Mouse (Mus musculus): ENCODE results near the gene Lgals12. TPM values are rescaled to one million over a fixed set of nuclear protein-coding genes. Genes with fewer than 3 reads are reported as not detected.

Lgals12 gene
- polyA plus RNA-seq, 1 experiment from 2014 or later: not detected

GRCm38 (mm10) chr19:7569650-7570049 lies 37.3 kb downstream of the Lgals12 start:
- H3K9me3 ChIP-seq: no peaks in the 10 kb centered on the region
- peaks cover 5% of the 10 kb centered on the region; the same call in 1 of the 2 replicates for H3K4me1 ChIP-seq (replicated peaks)
- no peaks in the 10 kb centered on the region for H3K27me3 ChIP-seq (ENCODE audit: insufficient read depth, poor library complexity, severe bottlenecking)
- H3K4me3 ChIP-seq: no peak overlapping the region
- no peak overlapping the region for H3K27ac ChIP-seq
- 91% methylated on average over 5 of the region's 5 CpGs for WGBS
- no peaks in the 10 kb centered on the region for H3K36me3 ChIP-seq
- no peak for DNase-seq (ENCODE audit: low spot score)

- Histone ChIP-seq H3K9me3 (no peaks in the 10 kb centered on the region), H3K27ac (no peak overlapping the region), H3K4me3 (no peak overlapping the region), H3K4me1 (replicated peaks) (peaks cover 5% of the 10 kb centered on the region; the same call in 1 of the 2 replicates), H3K27me3 (ENCODE audit: insufficient read depth, poor library complexity, severe bottlenecking) (no peaks in the 10 kb centered on the region), H3K36me3 (no peaks in the 10 kb centered on the region)
- no peak for DNase-seq (ENCODE audit: low spot score)
- 57% methylated on average over 3 of the region's 3 CpGs for WGBS
These were observed 38.6 kb downstream of the Lgals12 start for GRCm38 (mm10) chr19:7568364-7568763.

GRCm38 (mm10) chr19:7566826-7567225 lies 40.2 kb downstream of the Lgals12 start:
- 66% methylated on average over 3 of the region's 3 CpGs for WGBS
- no peak overlapping the region; the same call in 1 of the 2 replicates for H3K27ac ChIP-seq
- DNase-seq (ENCODE audit: low spot score): no peak

GRCm38 (mm10) chr19:7564457-7564856 lies 42.5 kb downstream of the Lgals12 start:
- 81% methylated on average over 1 of the region's 1 CpGs for WGBS
- DNase-seq (ENCODE audit: low spot score): no peak
- Histone ChIP-seq H3K27me3 (ENCODE audit: insufficient read depth, poor library complexity, severe bottlenecking) (no peaks in the 10 kb centered on the region), H3K4me3 (no peak overlapping the region), H3K27ac (no peak overlapping the region), H3K9me3 (no peaks in the 10 kb centered on the region), H3K36me3 (no peaks in the 10 kb centered on the region), H3K4me1 (replicated peaks) (peaks cover 5% of the 10 kb centered on the region; the same call in 1 of the 2 replicates)

More at GRCm38 (mm10) chr19:7566826-7567225, 40.2 kb downstream of the Lgals12 start:
- no peaks in the 10 kb centered on the region for H3K27me3 ChIP-seq (ENCODE audit: insufficient read depth, poor library complexity, severe bottlenecking)
- no peaks in the 10 kb centered on the region for H3K36me3 ChIP-seq
- no peaks in the 10 kb centered on the region for H3K9me3 ChIP-seq
- peaks cover 5% of the 10 kb centered on the region; the same call in 1 of the 2 replicates for H3K4me1 ChIP-seq (replicated peaks)
- H3K4me3 ChIP-seq: no peak overlapping the region

DNA sequence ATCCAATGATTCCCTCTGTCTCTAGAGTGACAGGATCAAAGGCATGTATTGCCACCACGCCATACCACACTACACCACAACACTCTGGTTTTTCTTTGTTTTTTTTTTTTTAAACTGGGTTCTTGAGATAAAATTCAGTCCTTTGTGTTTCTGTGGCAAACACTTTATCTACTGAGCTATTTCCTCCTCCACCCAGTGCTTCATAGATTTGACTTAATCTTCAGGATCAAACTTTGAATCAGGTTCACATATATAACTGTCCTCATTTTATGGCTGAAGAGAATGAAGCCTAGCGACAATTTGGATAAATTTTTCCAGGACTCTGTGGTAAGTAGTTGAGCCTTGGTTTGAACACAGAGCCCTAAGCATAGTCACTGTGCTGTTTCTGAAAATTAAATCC lies 43.3 kb downstream of the Lgals12 start:
- 90% methylated on average over 2 of the region's 2 CpGs for WGBS
- Histone ChIP-seq H3K9me3 (no peaks in the 10 kb centered on the region), H3K27ac (no peak overlapping the region), H3K27me3 (ENCODE audit: insufficient read depth, poor library complexity, severe bottlenecking) (0 out of 2 replicates have a peak, but pooled peaks cover 1% of the 10 kb centered on the region), H3K4me3 (no peak overlapping the region), H3K36me3 (no peaks in the 10 kb centered on the region), H3K4me1 (replicated peaks) (peaks cover 4% of the 10 kb centered on the region; the same call in 1 of the 2 replicates)
- no peak for DNase-seq (ENCODE audit: low spot score)

GRCm38 (mm10) chr19:7562601-7563129 lies 44.3 kb downstream of the Lgals12 start:
- no peaks in the 10 kb centered on the region for H3K36me3 ChIP-seq
- DNase-seq (ENCODE audit: low spot score): no peak
- no peaks in the 10 kb centered on the region for H3K9me3 ChIP-seq
- peaks cover 11% of the 10 kb centered on the region; the same call in 1 of the 2 replicates for H3K27me3 ChIP-seq (ENCODE audit: insufficient read depth, poor library complexity, severe bottlenecking)
- 81% methylated on average over 10 of the region's 10 CpGs for WGBS
- no peak overlapping the region for H3K4me3 ChIP-seq
- no peak overlapping the region for H3K27ac ChIP-seq
- peaks cover 7% of the 10 kb centered on the region for H3K4me1 ChIP-seq (replicated peaks)

DNA sequence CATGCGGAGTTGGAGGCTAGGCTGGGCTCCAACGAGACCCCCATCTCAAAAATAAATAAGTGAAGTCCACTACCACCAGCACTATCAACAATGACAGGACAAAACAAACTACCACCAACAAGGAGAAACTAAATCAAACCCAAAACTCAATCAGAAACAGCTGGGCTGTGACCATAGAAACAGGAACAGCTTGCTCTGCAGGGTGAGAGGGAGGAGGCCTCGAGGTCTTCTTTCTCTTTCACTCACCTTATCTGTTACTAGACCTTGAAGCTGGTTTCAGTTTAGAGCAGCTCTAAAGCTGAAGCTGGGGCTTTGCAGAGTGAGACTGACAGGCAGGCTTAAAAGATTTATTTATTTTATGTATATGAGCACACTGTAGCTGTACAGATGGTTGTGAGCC lies 45.5 kb downstream of the Lgals12 start:
- Histone ChIP-seq H3K27ac (no peak overlapping the region), H3K36me3 (no peaks in the 10 kb centered on the region), H3K4me1 (replicated peaks) (peaks cover 11% of the 10 kb centered on the region), H3K9me3 (no peaks in the 10 kb centered on the region), H3K4me3 (no peak overlapping the region), H3K27me3 (ENCODE audit: insufficient read depth, poor library complexity, severe bottlenecking) (peaks cover 15% of the 10 kb centered on the region; the same call in 1 of the 2 replicates)
- 61% methylated on average over 3 of the region's 3 CpGs for WGBS
- no peak for DNase-seq (ENCODE audit: low spot score)

DNA sequence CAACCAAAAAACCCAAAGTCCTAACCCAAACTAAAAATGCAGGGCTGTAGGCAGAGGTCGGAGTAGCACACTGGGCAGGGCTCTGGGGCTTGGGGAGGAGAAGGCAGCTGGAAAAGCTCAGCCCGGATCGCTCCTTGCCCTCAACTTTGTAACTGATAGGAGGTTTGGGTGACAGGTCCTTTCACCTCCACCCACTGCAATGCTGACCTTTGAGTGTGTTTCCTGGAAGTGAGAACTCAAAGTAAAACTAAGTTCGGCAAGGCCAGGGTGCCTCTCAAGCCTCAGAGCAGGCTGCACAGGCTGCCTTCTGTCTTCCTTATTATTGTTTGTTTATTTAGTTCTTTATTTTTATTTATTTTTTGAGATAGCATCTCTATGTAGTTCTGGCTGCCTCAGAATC lies 47.0 kb downstream of the Lgals12 start:
- peaks cover 11% of the 10 kb centered on the region for H3K4me1 ChIP-seq (replicated peaks)
- H3K27me3 ChIP-seq (ENCODE audit: insufficient read depth, poor library complexity, severe bottlenecking): peaks cover 15% of the 10 kb centered on the region; the same call in 1 of the 2 replicates
- H3K27ac ChIP-seq: no peak overlapping the region
- H3K9me3 ChIP-seq: no peaks in the 10 kb centered on the region
- H3K36me3 ChIP-seq: no peaks in the 10 kb centered on the region
- no peak overlapping the region for H3K4me3 ChIP-seq
- 56% methylated on average over 4 of the region's 4 CpGs for WGBS
- no peak for DNase-seq (ENCODE audit: low spot score)

- no peak overlapping the region for H3K4me3 ChIP-seq
- no peaks in the 10 kb centered on the region for H3K36me3 ChIP-seq
- DNase-seq (ENCODE audit: low spot score): no peak
- H3K27ac ChIP-seq: no peak overlapping the region
- H3K9me3 ChIP-seq: no peaks in the 10 kb centered on the region
- H3K4me1 ChIP-seq (replicated peaks): peaks cover 11% of the 10 kb centered on the region
- H3K27me3 ChIP-seq (ENCODE audit: insufficient read depth, poor library complexity, severe bottlenecking): peaks cover 15% of the 10 kb centered on the region; the same call in 1 of the 2 replicates
- WGBS: 86% methylated on average over 4 of the region's 4 CpGs
These were observed 48.3 kb downstream of the Lgals12 start for GRCm38 (mm10) chr19:7558675-7559074.

GRCm38 (mm10) chr19:7557844-7558243 lies 49.1 kb downstream of the Lgals12 start:
- 7% methylated on average over 4 of the region's 4 CpGs for WGBS
- Histone ChIP-seq H3K4me3 (peak overlapping the region; percentile 63), H3K27me3 (ENCODE audit: insufficient read depth, poor library complexity, severe bottlenecking) (peaks cover 15% of the 10 kb centered on the region; the same call in 1 of the 2 replicates), H3K36me3 (no peaks in the 10 kb centered on the region), H3K4me1 (replicated peaks) (peaks cover 11% of the 10 kb centered on the region), H3K27ac (peak overlapping the region; percentile 79; the same call in 1 of the 2 replicates), H3K9me3 (no peaks in the 10 kb centered on the region)
- DNase-seq (ENCODE audit: low spot score): no peak

DNA sequence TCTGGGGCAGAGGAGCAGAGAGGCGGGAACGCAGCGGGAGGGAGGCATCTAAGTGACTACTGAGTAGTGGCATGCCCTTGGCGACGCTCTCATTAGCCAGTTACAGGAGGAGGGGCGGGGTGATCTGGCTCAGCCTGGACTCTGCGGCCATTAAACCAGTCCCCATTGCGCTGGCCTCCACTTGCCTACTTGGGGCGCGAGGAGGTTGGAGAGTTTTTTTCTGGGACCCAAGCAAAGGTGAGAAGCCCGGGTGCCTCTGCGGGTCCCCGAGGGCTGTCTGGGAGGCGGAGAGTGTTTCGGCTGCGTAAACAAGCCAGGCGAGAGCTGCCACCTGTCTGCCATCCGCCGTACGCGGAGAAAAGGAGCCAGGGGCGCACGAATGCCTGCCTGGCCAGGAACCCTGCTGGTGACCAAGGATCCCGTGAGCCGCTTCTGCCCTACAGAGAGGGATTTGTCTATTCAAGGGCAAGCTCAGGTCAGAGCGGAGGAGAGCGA lies 49.6 kb downstream of the Lgals12 start, which contains the start of gene Pla2g16:
Gene Pla2g16, plus strand, starts transcription at position 132 of the 495 bp plus-strand sequence.
- peaks cover 15% of the 10 kb centered on the region; the same call in 1 of the 2 replicates for H3K27me3 ChIP-seq (ENCODE audit: insufficient read depth, poor library complexity, severe bottlenecking)
- no peaks in the 10 kb centered on the region for H3K36me3 ChIP-seq
- WGBS: under 1% methylated on average over 27 of the region's 27 CpGs
- no peaks in the 10 kb centered on the region for H3K9me3 ChIP-seq
- peak; percentile 57 for DNase-seq (ENCODE audit: low spot score)
- H3K4me3 ChIP-seq: peak within 1 kb of the TSS; percentile 63
- H3K27ac ChIP-seq: peak within 1 kb of the TSS; percentile 79
- peaks cover 11% of the 10 kb centered on the region for H3K4me1 ChIP-seq (replicated peaks)

DNA sequence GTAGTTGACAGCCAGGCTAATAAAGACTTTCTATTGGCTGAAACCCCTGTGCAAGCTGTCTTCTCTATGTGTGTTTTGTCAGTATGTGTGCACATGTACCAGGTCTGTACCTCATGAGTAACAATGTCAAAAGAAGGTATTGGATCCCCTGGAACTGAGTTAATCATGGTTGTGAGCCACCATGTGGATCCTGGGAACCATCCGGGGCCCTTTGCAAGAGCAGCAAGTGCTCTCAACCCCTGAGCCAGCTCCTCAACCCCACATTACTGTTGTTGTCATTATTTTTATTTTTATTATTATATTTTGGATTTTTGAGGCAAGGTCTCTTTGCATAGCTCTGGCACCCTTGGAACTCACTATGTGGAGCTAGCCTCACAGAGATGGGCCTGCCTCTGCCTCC lies 50.4 kb downstream of the Lgals12 start:
- Histone ChIP-seq H3K27me3 (ENCODE audit: insufficient read depth, poor library complexity, severe bottlenecking) (peaks cover 15% of the 10 kb centered on the region; the same call in 1 of the 2 replicates), H3K9me3 (no peaks in the 10 kb centered on the region), H3K36me3 (no peaks in the 10 kb centered on the region), H3K4me3 (no peak overlapping the region), H3K27ac (no peak overlapping the region), H3K4me1 (replicated peaks) (peaks cover 11% of the 10 kb centered on the region)
- DNase-seq (ENCODE audit: low spot score): no peak
- 91% methylated on average over 1 of the region's 1 CpGs for WGBS

DNA sequence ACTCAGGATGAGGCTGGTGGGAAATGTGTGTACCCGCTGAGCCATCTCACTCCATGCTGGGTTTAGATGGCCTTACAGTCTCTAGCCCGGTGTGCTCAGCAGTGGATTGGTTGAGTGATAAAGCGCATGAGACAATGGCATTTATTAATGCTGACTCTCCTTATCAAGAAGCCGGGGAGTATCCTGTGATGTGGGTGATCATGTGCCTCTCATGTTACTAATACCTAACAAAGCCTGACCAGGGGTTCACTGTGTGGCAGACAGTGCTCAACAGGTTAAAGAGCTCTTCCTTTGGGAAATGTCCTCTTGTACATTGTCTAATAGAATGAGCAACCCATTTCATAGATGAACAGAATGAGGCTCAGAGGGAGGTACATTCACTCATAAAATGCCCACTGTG lies 52.1 kb downstream of the Lgals12 start:
- Histone ChIP-seq H3K9me3 (no peaks in the 10 kb centered on the region), H3K27ac (no peak overlapping the region), H3K27me3 (ENCODE audit: insufficient read depth, poor library complexity, severe bottlenecking) (peaks cover 15% of the 10 kb centered on the region; the same call in 1 of the 2 replicates), H3K4me3 (no peak overlapping the region), H3K4me1 (replicated peaks) (peaks cover 11% of the 10 kb centered on the region), H3K36me3 (no peaks in the 10 kb centered on the region)
- WGBS: 73% methylated on average over 4 of the region's 4 CpGs
- no peak for DNase-seq (ENCODE audit: low spot score)
